Mouse (Mus musculus) midbrain, embryonic 14.5 days (tissue): ENCODE results near the gene Gfra4. TPM values are rescaled to one million over a fixed set of nuclear protein-coding genes. Genes with fewer than 3 reads are reported as not detected.
A peak's percentile ranks its signal among the peaks of the same experiment; 100 is the strongest.

ENCODE experiments used
- ATAC-seq: fragments of 200-750 bp; cut with Nextera tagmentation; 2 replicates; pipeline ENCODE4 v1.8.0; 2017; ENCODE audit warnings: moderate number of reproducible peaks, moderate library complexity; ENCODE audit not compliant: low FRiP score, low TSS enrichment
- DNase-seq: peaks from one replicate; pipeline ENCODE4 v3.0.0-alpha.2; 2015
- H3K27ac ChIP-seq: fragments of 300-500 bp; sonication (generic); replicated peaks from 2 replicates; pipeline ENCODE4 v1.5.1; 2014; ENCODE audit warnings: mild to moderate bottlenecking, low read depth, low read length, moderate library complexity
- H3K27me3 ChIP-seq: fragments of 300-500 bp; sonication (generic); 2 replicates; pipeline ENCODE4 v1.6.1; 2014; ENCODE audit warnings: low read length, control low read depth, mixed read lengths; ENCODE audit not compliant: control insufficient read depth, insufficient read depth
- H3K36me3 ChIP-seq: fragments of 300-500 bp; sonication (generic); 2 replicates; pipeline ENCODE4 v1.6.1; 2014; ENCODE audit warnings: low read length, control low read depth; ENCODE audit not compliant: control insufficient read depth, insufficient read depth
- H3K4me1 ChIP-seq: fragments of 300-500 bp; sonication (generic); 2 replicates; pipeline ENCODE4 v1.6.1; 2014; ENCODE audit warnings: mild to moderate bottlenecking, antibody characterized with exemption, low read length, control low read depth; ENCODE audit not compliant: control insufficient read depth, insufficient read depth
- H3K4me2 ChIP-seq: fragments of 300-500 bp; sonication (generic); 2 replicates; pipeline ENCODE4 v1.6.1; 2014; ENCODE audit warnings: mild to moderate bottlenecking, low read length, moderate library complexity
- H3K4me3 ChIP-seq: fragments of 300-500 bp; sonication (generic); replicated peaks from 2 replicates; pipeline ENCODE4 v1.5.1; 2014; ENCODE audit warnings: low read depth, low read length
- H3K9ac ChIP-seq: fragments of 300-500 bp; sonication (generic); replicated peaks from 2 replicates; pipeline ENCODE4 v1.6.1; 2014; ENCODE audit warnings: mild to moderate bottlenecking, low read length, moderate library complexity
- H3K9me3 ChIP-seq: fragments of 300-500 bp; sonication (generic); 2 replicates; pipeline ENCODE4 v1.6.1; 2016; ENCODE audit warnings: low read length, control low read depth, mixed read lengths; ENCODE audit not compliant: control insufficient read depth
- WGBS: fragments of 180-500 bp; shearing (Covaris S2); extraction: QIAGEN DNeasy Blood & Tissue Kit; methylation state at CpG from one replicate; pipeline ENCODE4 v1.1.7; 2014; 5-methylcytosine and 5-hydroxymethylcytosine counted together
- polyA plus RNA-seq: library from polyadenylated mRNA; unstranded; fragments of >200 nt; fragmentation: Nextera tagmentation; extraction: Ambion mirVana; gene quantifications from 2 replicates; pipeline ENCODE4 v1.2.1, GENCODE M21; 2014

Gfra4 gene
- polyA plus RNA-seq, 1 experiment from 2014 or later, result 37.8 TPM

- DNase-seq (peak; percentile 62), ATAC-seq (no peak)
- H3K4me1 ChIP-seq, result peaks cover 7% of the 10 kb centered on the region; the same call in 1 of the 2 replicates
- H3K27ac ChIP-seq, result no peak overlapping the region
- 5% methylated on average over 10 of the region's 10 CpGs for WGBS
- H3K9ac ChIP-seq, result no peak overlapping the region
- no peaks in the 10 kb centered on the region for H3K9me3 ChIP-seq
- no peak overlapping the region for H3K4me3 ChIP-seq
- H3K4me2 ChIP-seq, result peak overlapping the region; percentile 8; the same call in 1 of the 2 replicates
- H3K36me3 ChIP-seq, result no peaks in the 10 kb centered on the region
- H3K27me3 ChIP-seq, result peaks cover 43% of the 10 kb centered on the region
These were observed 12.7 kb upstream of the Gfra4 start for GRCm38 (mm10) chr2:131055631-131056030.

GRCm38 (mm10) chr2:131054646-131055264 is 11.9 kb upstream of the Gfra4 start:
- DNase-seq (no peak), ATAC-seq (no peak)
- Histone ChIP-seq H3K27me3 (peaks cover 43% of the 10 kb centered on the region), H3K4me2 (peak overlapping the region; percentile 50), H3K27ac (no peak overlapping the region), H3K4me3 (peak overlapping the region; percentile 27), H3K9me3 (no peaks in the 10 kb centered on the region), H3K9ac (peak overlapping the region; percentile 18), H3K4me1 (peaks cover 7% of the 10 kb centered on the region; the same call in 1 of the 2 replicates), H3K36me3 (no peaks in the 10 kb centered on the region)
- 2% methylated on average over 21 of the region's 21 CpGs for WGBS

- Histone ChIP-seq H3K4me1 (peaks cover 7% of the 10 kb centered on the region; the same call in 1 of the 2 replicates), H3K27me3 (peaks cover 43% of the 10 kb centered on the region), H3K27ac (no peak overlapping the region), H3K4me3 (peak overlapping the region; percentile 27), H3K36me3 (no peaks in the 10 kb centered on the region), H3K9me3 (no peaks in the 10 kb centered on the region), H3K4me2 (peak overlapping the region; percentile 50), H3K9ac (peak overlapping the region; percentile 18)
- 1% methylated on average over 45 of the region's 45 CpGs for WGBS
- ATAC-seq, result no peak
- peak; percentile 58 for DNase-seq
These were observed 11.2 kb upstream of the Gfra4 start for GRCm38 (mm10) chr2:131053851-131054645.

- 71% methylated on average over 6 of the region's 6 CpGs for WGBS
- peaks cover 43% of the 10 kb centered on the region for H3K27me3 ChIP-seq
- no peak overlapping the region for H3K4me3 ChIP-seq
- H3K36me3 ChIP-seq, result no peaks in the 10 kb centered on the region
- H3K27ac ChIP-seq, result no peak overlapping the region
- ATAC-seq, result no peak
- H3K9ac ChIP-seq, result no peak overlapping the region
- H3K9me3 ChIP-seq, result no peaks in the 10 kb centered on the region
- H3K4me2 ChIP-seq, result no peak overlapping the region
- no peak for DNase-seq
- peaks cover 7% of the 10 kb centered on the region; the same call in 1 of the 2 replicates for H3K4me1 ChIP-seq
These were observed 10.1 kb upstream of the Gfra4 start for GRCm38 (mm10) chr2:131052862-131053418.

GRCm38 (mm10) chr2:131052043-131052442 is 9.2 kb upstream of the Gfra4 start:
- no peaks in the 10 kb centered on the region for H3K9me3 ChIP-seq
- no peak overlapping the region for H3K9ac ChIP-seq
- H3K4me3 ChIP-seq, result no peak overlapping the region
- WGBS, result 81% methylated on average over 5 of the region's 5 CpGs
- no peak overlapping the region for H3K27ac ChIP-seq
- H3K4me1 ChIP-seq, result peaks cover 7% of the 10 kb centered on the region; the same call in 1 of the 2 replicates
- no peaks in the 10 kb centered on the region for H3K36me3 ChIP-seq
- H3K27me3 ChIP-seq, result peaks cover 43% of the 10 kb centered on the region
- H3K4me2 ChIP-seq, result no peak overlapping the region
- DNase-seq, result no peak
- no peak for ATAC-seq

- ATAC-seq (no peak), DNase-seq (no peak)
- Histone ChIP-seq H3K4me1 (0 out of 2 replicates have a peak, but pooled peaks cover 2% of the 10 kb centered on the region), H3K4me2 (no peak overlapping the region), H3K9ac (no peak overlapping the region), H3K4me3 (no peak overlapping the region), H3K27me3 (peaks cover 19% of the 10 kb centered on the region), H3K36me3 (no peaks in the 10 kb centered on the region), H3K27ac (no peak overlapping the region), H3K9me3 (no peaks in the 10 kb centered on the region)
- WGBS, result 87% methylated on average over 2 of the region's 2 CpGs
These were observed 3.1 kb upstream of the Gfra4 start for GRCm38 (mm10) chr2:131046025-131046424.

- no peak overlapping the region for H3K4me2 ChIP-seq
- 77% methylated on average over 9 of the region's 9 CpGs for WGBS
- no peak for DNase-seq
These were observed 2.3 kb upstream of the Gfra4 start for GRCm38 (mm10) chr2:131044989-131045720.

GRCm38 (mm10) chr2:131044354-131044852 is 1.5 kb upstream of the Gfra4 start:
- no peak overlapping the region for H3K9ac ChIP-seq
- H3K36me3 ChIP-seq, result no peaks in the 10 kb centered on the region
- 0 out of 2 replicates have a peak, but pooled peaks cover 2% of the 10 kb centered on the region for H3K4me1 ChIP-seq
- H3K27ac ChIP-seq, result no peak overlapping the region
- DNase-seq (no peak), ATAC-seq (no peak)
- H3K4me2 ChIP-seq, result peak overlapping the region; percentile 18; the same call in 1 of the 2 replicates
- 11% methylated on average over 7 of the region's 7 CpGs for WGBS
- no peak overlapping the region for H3K4me3 ChIP-seq
- H3K27me3 ChIP-seq, result peaks cover 33% of the 10 kb centered on the region
- H3K9me3 ChIP-seq, result no peaks in the 10 kb centered on the region

More at GRCm38 (mm10) chr2:131044989-131045720, 2.3 kb upstream of the Gfra4 start:
- Histone ChIP-seq H3K36me3 (no peaks in the 10 kb centered on the region), H3K4me3 (no peak overlapping the region), H3K4me1 (0 out of 2 replicates have a peak, but pooled peaks cover 2% of the 10 kb centered on the region), H3K27ac (no peak overlapping the region), H3K27me3 (peaks cover 26% of the 10 kb centered on the region), H3K9me3 (no peaks in the 10 kb centered on the region), H3K9ac (no peak overlapping the region)
- ATAC-seq, result no peak
